Mouse (Mus musculus): ENCODE data around the gene Kpna7.
"Not testable (repeated sequence)": the region's sequence is repeated elsewhere in the genome, so short reads cannot be mapped to it uniquely, and the experiment has no call there.

- not testable (repeated sequence) for TF ChIP-seq CTCF, EP300 (IDR thresholded peaks at IDR 0.05)
These were observed 17.6 kb upstream of the Kpna7 start for GRCm38 (mm10) chr5:145101451-145101850.

All from lung, postnatal 0 days (tissue).